Mouse (Mus musculus) forebrain, embryonic 13.5 days (tissue): Measurements from ENCODE around the gene Scgb1a1. TPM values are rescaled to one million over a fixed set of nuclear protein-coding genes. Genes with fewer than 3 reads are reported as not detected.
A peak's percentile ranks its signal among the peaks of the same experiment; 100 is the strongest.

ENCODE experiments used
- ATAC-seq: fragments of 200-750 bp; cut with Nextera tagmentation; 2 replicates; pipeline ENCODE4 v1.8.0; 2017
- H3K27ac ChIP-seq: fragments of 300-500 bp; sonication (generic); 2 replicates; pipeline ENCODE4 v1.5.1; 2015; ENCODE audit warnings: inconsistent platforms, mild to moderate bottlenecking, moderate library complexity
- H3K27me3 ChIP-seq: fragments of 300-500 bp; sonication (generic); 2 replicates; pipeline ENCODE4 v1.6.1; 2015; ENCODE audit warnings: mild to moderate bottlenecking, inconsistent platforms
- H3K36me3 ChIP-seq: fragments of 300-500 bp; sonication (generic); 2 replicates; pipeline ENCODE4 v1.6.1; 2015; ENCODE audit warnings: mild to moderate bottlenecking, inconsistent platforms; ENCODE audit not compliant: poor library complexity, severe bottlenecking
- H3K4me1 ChIP-seq: fragments of 300-500 bp; sonication (generic); 2 replicates; pipeline ENCODE4 v1.6.1; 2015; ENCODE audit warnings: inconsistent platforms
- H3K4me2 ChIP-seq: fragments of 300-500 bp; sonication (generic); 2 replicates; pipeline ENCODE4 v1.6.1; 2015; ENCODE audit warnings: inconsistent platforms, mild to moderate bottlenecking, moderate library complexity
- H3K4me3 ChIP-seq: fragments of 300-500 bp; sonication (generic); 2 replicates; pipeline ENCODE4 v1.5.1; 2015; ENCODE audit warnings: mild to moderate bottlenecking, inconsistent platforms
- H3K9ac ChIP-seq: fragments of 300-500 bp; sonication (generic); 2 replicates; pipeline ENCODE4 v1.6.1; 2015; ENCODE audit warnings: mild to moderate bottlenecking, inconsistent platforms
- H3K9me3 ChIP-seq: fragments of 300-500 bp; sonication (generic); replicated peaks from 2 replicates; pipeline ENCODE4 v1.6.1; 2016; ENCODE audit warnings: inconsistent platforms
- WGBS: fragments of 180-500 bp; shearing (Covaris S2); methylation state at CpG from one replicate; pipeline ENCODE4 v1.1.7; 2015; 5-methylcytosine and 5-hydroxymethylcytosine counted together
- polyA plus RNA-seq: library from polyadenylated mRNA; unstranded; fragments of >200 nt; fragmentation: Nextera tagmentation; extraction: Ambion mirVana; gene quantifications from 2 replicates; pipeline ENCODE4 v1.2.1, GENCODE M21; 2015

The Scgb1a1 gene
- polyA plus RNA-seq, 1 experiment from 2014 or later, result not detected

DNA sequence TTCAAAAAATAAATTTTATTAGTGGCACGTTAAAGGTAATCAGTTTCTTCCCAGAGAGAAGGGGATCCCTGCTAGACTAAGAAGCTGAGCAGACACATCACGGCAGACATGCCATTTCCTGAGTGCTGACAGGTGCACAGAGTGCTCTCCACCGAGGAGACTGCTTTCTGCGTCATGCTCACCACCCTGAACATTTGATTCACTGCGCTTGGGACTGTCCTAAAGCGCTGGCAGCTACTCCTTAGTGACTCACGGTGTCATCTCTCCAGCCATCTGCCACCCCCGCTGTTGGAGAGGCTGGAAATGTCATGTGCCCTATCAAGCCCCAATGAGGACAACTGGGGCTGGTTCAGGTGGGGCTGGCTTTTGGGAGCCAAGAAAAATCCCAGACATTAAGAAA is 24.3 kb upstream of the Scgb1a1 start:
- H3K9me3 ChIP-seq, result no peaks in the 10 kb centered on the region
- H3K36me3 ChIP-seq, result peaks cover 45% of the 10 kb centered on the region
- no peak for ATAC-seq
- H3K27ac ChIP-seq, result no peak overlapping the region
- H3K4me2 ChIP-seq, result no peak overlapping the region
- WGBS, result 81% methylated on average over 8 of the region's 8 CpGs
- peaks cover 3% of the 10 kb centered on the region; the same call in 1 of the 2 replicates for H3K4me1 ChIP-seq
- H3K27me3 ChIP-seq, result no peaks in the 10 kb centered on the region
- H3K4me3 ChIP-seq, result no peak overlapping the region
- H3K9ac ChIP-seq, result no peak overlapping the region

GRCm38 (mm10) chr19:9110182-9110869 is 22.6 kb upstream of the Scgb1a1 start:
- no peaks in the 10 kb centered on the region for H3K4me1 ChIP-seq
- peak; percentile 88 for ATAC-seq
- H3K4me2 ChIP-seq, result no peak overlapping the region
- H3K9me3 ChIP-seq, result no peaks in the 10 kb centered on the region
- no peak overlapping the region for H3K4me3 ChIP-seq
- peaks cover 34% of the 10 kb centered on the region for H3K36me3 ChIP-seq
- H3K27me3 ChIP-seq, result no peaks in the 10 kb centered on the region
- no peak overlapping the region for H3K9ac ChIP-seq
- WGBS, result 58% methylated on average over 4 of the region's 4 CpGs
- H3K27ac ChIP-seq, result no peak overlapping the region

GRCm38 (mm10) chr19:9108536-9108935 is 20.8 kb upstream of the Scgb1a1 start:
- H3K4me1 ChIP-seq, result no peaks in the 10 kb centered on the region
- 89% methylated on average over 1 of the region's 1 CpGs for WGBS
- no peak overlapping the region for H3K27ac ChIP-seq
- ATAC-seq, result no peak
- peaks cover 17% of the 10 kb centered on the region for H3K36me3 ChIP-seq
- H3K9me3 ChIP-seq, result no peaks in the 10 kb centered on the region
- H3K9ac ChIP-seq, result no peak overlapping the region
- no peak overlapping the region for H3K4me2 ChIP-seq
- no peaks in the 10 kb centered on the region for H3K27me3 ChIP-seq
- no peak overlapping the region for H3K4me3 ChIP-seq

DNA sequence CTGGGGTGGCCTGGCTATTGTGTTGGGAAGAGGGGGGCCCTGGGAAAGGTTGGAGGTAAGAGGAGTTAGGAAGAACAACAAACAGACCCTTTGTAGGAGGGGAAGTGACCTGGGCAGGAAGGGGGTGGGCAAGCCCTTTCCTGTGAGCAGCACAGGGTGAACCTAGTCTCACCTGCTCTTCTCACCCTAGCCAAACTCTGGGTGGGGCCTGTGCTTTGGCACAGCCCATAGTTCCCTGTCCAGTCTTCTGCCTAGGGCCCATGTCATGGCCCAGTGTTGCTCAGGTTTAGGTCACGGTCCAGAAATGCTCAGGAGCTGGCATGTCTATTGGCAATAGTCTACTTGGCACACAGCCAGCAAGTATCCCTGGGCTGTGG is 19.6 kb upstream of the Scgb1a1 start:
- peak overlapping the region; percentile 43; the same call in 1 of the 2 replicates for H3K9ac ChIP-seq
- no peak for ATAC-seq
- no peak overlapping the region for H3K27ac ChIP-seq
- H3K9me3 ChIP-seq, result no peaks in the 10 kb centered on the region
- 0 out of 2 replicates have a peak, but pooled peaks cover 6% of the 10 kb centered on the region for H3K36me3 ChIP-seq
- H3K4me2 ChIP-seq, result no peak overlapping the region
- H3K4me3 ChIP-seq, result no peak overlapping the region
- WGBS, result 67% methylated on average over 1 of the region's 1 CpGs
- no peaks in the 10 kb centered on the region for H3K27me3 ChIP-seq
- no peaks in the 10 kb centered on the region for H3K4me1 ChIP-seq

GRCm38 (mm10) chr19:9106751-9107378 is 19.1 kb upstream of the Scgb1a1 start:
- Histone ChIP-seq H3K4me3 (no peak overlapping the region), H3K36me3 (0 out of 2 replicates have a peak, but pooled peaks cover under 1% of the 10 kb centered on the region), H3K27me3 (no peaks in the 10 kb centered on the region), H3K4me1 (no peaks in the 10 kb centered on the region), H3K9ac (peak overlapping the region; percentile 9; the same call in 1 of the 2 replicates), H3K9me3 (no peaks in the 10 kb centered on the region), H3K27ac (no peak overlapping the region), H3K4me2 (no peak overlapping the region)
- 69% methylated on average over 4 of the region's 4 CpGs for WGBS
- ATAC-seq, result no peak

DNA sequence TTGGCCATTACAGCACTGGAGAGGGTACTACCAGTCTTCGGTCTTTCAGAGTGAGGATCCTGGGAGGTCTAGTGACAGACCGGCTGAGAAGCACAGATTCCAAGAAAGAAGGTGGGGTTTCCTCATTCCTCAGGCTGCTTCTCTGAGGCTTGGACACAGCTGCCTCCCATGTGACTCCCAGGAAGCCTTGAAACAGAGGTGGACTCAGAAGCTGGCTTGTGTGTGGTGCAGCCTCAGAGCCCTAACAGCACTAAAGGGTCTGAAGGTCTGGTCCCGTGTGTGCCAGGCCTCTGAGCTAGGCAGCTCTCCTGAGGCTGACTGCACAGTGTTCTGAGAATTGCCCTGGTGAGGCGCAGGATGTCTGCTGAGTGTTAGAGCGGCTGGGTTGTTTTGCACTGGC is 18.3 kb upstream of the Scgb1a1 start:
- WGBS, result 75% methylated on average over 5 of the region's 5 CpGs

GRCm38 (mm10) chr19:9105101-9105685 is 17.4 kb upstream of the Scgb1a1 start:
- Histone ChIP-seq H3K9me3 (no peaks in the 10 kb centered on the region), H3K27ac (no peak overlapping the region), H3K4me2 (no peak overlapping the region), H3K4me3 (no peak overlapping the region), H3K9ac (no peak overlapping the region), H3K4me1 (no peaks in the 10 kb centered on the region), H3K27me3 (no peaks in the 10 kb centered on the region), H3K36me3 (no peaks in the 10 kb centered on the region)
- WGBS, result 70% methylated on average over 3 of the region's 3 CpGs
- ATAC-seq, result no peak

More for the DNA sequence above, 18.3 kb upstream of the Scgb1a1 start:
- no peak overlapping the region for H3K9ac ChIP-seq
- no peak overlapping the region for H3K4me3 ChIP-seq
- no peaks in the 10 kb centered on the region for H3K4me1 ChIP-seq
- no peaks in the 10 kb centered on the region for H3K27me3 ChIP-seq
- H3K27ac ChIP-seq, result no peak overlapping the region
- no peaks in the 10 kb centered on the region for H3K36me3 ChIP-seq
- H3K4me2 ChIP-seq, result no peak overlapping the region
- H3K9me3 ChIP-seq, result no peaks in the 10 kb centered on the region
- no peak for ATAC-seq

GRCm38 (mm10) chr19:9103986-9104385 is 16.2 kb upstream of the Scgb1a1 start:
- WGBS, result 83% methylated on average over 4 of the region's 4 CpGs
- ATAC-seq, result no peak
- H3K4me1 ChIP-seq, result no peaks in the 10 kb centered on the region
- H3K4me2 ChIP-seq, result no peak overlapping the region
- no peaks in the 10 kb centered on the region for H3K36me3 ChIP-seq
- H3K4me3 ChIP-seq, result no peak overlapping the region
- H3K27me3 ChIP-seq, result no peaks in the 10 kb centered on the region
- H3K9ac ChIP-seq, result no peak overlapping the region
- H3K27ac ChIP-seq, result no peak overlapping the region
- H3K9me3 ChIP-seq, result no peaks in the 10 kb centered on the region

DNA sequence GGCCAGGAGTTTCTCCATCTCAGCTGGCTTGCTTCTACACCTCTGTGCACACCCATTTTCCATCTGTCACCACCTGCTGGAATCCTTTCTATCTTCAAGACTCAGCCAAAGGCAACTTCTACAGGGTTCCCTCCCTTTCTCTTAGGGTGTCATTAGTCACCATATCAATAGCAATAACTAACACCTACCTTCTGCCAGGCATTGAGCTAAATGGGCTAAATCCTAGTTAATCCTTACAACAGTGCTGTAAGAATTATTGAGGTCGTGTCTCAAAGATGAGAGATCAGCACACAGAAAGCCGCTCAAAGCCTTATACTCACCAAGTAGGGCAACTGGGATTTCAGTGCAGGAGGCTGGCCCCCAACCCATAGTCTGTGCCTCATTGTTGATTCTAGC is 13.3 kb upstream of the Scgb1a1 start:
- no peaks in the 10 kb centered on the region for H3K9me3 ChIP-seq
- no peaks in the 10 kb centered on the region for H3K36me3 ChIP-seq
- H3K4me2 ChIP-seq, result no peak overlapping the region
- no peaks in the 10 kb centered on the region for H3K4me1 ChIP-seq
- H3K4me3 ChIP-seq, result no peak overlapping the region
- ATAC-seq, result no peak
- no peak overlapping the region for H3K9ac ChIP-seq
- no peaks in the 10 kb centered on the region for H3K27me3 ChIP-seq
- no peak overlapping the region for H3K27ac ChIP-seq
- WGBS, result 76% methylated on average over 2 of the region's 2 CpGs

- 89% methylated on average over 17 of the region's 17 CpGs for WGBS
- Histone ChIP-seq H3K27ac (no peak overlapping the region), H3K9ac (no peak overlapping the region), H3K36me3 (no peaks in the 10 kb centered on the region), H3K9me3 (no peaks in the 10 kb centered on the region), H3K4me2 (no peak overlapping the region), H3K4me1 (no peaks in the 10 kb centered on the region), H3K27me3 (no peaks in the 10 kb centered on the region), H3K4me3 (no peak overlapping the region)
- no peak for ATAC-seq
Measured at GRCm38 (mm10) chr19:9100297-9101061, 12.7 kb upstream of the Scgb1a1 start.

DNA sequence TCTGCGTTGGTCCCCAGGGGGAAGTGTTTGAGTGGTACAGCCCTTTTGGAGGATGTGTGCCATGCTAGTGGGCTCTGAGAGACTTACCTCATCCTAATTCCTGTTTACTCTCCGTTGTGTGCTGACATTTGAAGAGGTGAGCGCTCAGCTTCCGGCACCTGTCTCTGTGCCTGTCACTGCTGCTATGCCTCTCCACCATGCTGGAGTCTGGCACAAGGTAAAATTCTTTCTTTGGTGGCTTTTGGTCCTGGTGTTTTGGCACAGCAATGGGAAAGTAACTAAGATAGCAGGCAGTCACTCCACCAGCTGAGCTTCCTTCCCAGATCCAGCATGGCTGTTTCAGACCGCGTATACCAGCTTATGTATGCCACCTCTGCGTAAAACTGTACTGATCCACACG is 12.0 kb upstream of the Scgb1a1 start:
- Histone ChIP-seq H3K9ac (no peak overlapping the region), H3K4me3 (no peak overlapping the region), H3K4me2 (no peak overlapping the region), H3K9me3 (no peaks in the 10 kb centered on the region), H3K27ac (no peak overlapping the region), H3K4me1 (no peaks in the 10 kb centered on the region), H3K27me3 (no peaks in the 10 kb centered on the region), H3K36me3 (no peaks in the 10 kb centered on the region)
- WGBS, result 89% methylated on average over 8 of the region's 8 CpGs
- no peak for ATAC-seq

GRCm38 (mm10) chr19:9097441-9097840 is 9.7 kb upstream of the Scgb1a1 start:
- Histone ChIP-seq H3K36me3 (no peaks in the 10 kb centered on the region), H3K27me3 (no peaks in the 10 kb centered on the region)

More at GRCm38 (mm10) chr19:9097441-9097840, 9.7 kb upstream of the Scgb1a1 start:
- Histone ChIP-seq H3K27ac (no peak overlapping the region), H3K9me3 (no peaks in the 10 kb centered on the region), H3K4me3 (no peak overlapping the region), H3K4me1 (no peaks in the 10 kb centered on the region), H3K9ac (no peak overlapping the region), H3K4me2 (no peak overlapping the region)
- no peak for ATAC-seq
- 69% methylated on average over 13 of the region's 13 CpGs for WGBS
